Mouse (Mus musculus): ENCODE results near the gene Gpr153. TPM values are rescaled to one million over a fixed set of nuclear protein-coding genes. Genes with fewer than 3 reads are reported as not detected.

Gene Gpr153
- total RNA-seq, 1 experiment: 5.1 TPM

- Histone ChIP-seq H3K9ac (ENCODE audit: insufficient read depth, low read depth, low read length, poor library complexity, severe bottlenecking) (peak overlapping the region; percentile 0), H3K4me3 (ENCODE audit: insufficient read depth in 1 of 2, low read depth in 1 of 2, low read length in 2 of 2, poor library complexity in 1 of 2, severe bottlenecking in 1 of 2) (peak overlapping the region; percentile 57 to 63), H3K9me3 (ENCODE audit: control insufficient read depth, insufficient read depth, low read depth, low read length) (no peaks in the 10 kb centered on the region), H3K4me1 (ENCODE audit: control insufficient read depth in 2 of 2, insufficient read depth in 2 of 2, low read length in 2 of 2, poor library complexity in 1 of 2) (peaks cover 2 to 26% of the 10 kb centered on the region in 2 experiments; a peak in 3 of 4 replicates), H3K36me3 (ENCODE audit: control insufficient read depth, insufficient read depth, low read length, poor library complexity, severe bottlenecking) (peaks cover 4% of the 10 kb centered on the region; the same call in 1 of the 2 replicates), H3K27ac (ENCODE audit: insufficient read depth, low read depth, low read length, poor library complexity, severe bottlenecking) (no peak overlapping the region)
- DNase-seq (ENCODE audit: low read depth, low spot score): no peak
- in situ Hi-C loops (cut with MboI; ENCODE audit: low sequenced_read_pairs in 2 of 2, unreplicated experiment in 2 of 2): no loop called here
- TF ChIP-seq ZC3H11A (IDR thresholded peaks at IDR 0.05; ENCODE audit: borderline replicate concordance, low read depth, low read length) (no peak), HCFC1 (IDR thresholded peaks at IDR 0.05; ENCODE audit: borderline replicate concordance, insufficient read depth, low read length) (no peak), CHD2 (IDR thresholded peaks at IDR 0.05; ENCODE audit: low read depth, low read length) (no peak), ZNF384 (IDR thresholded peaks at IDR 0.05; ENCODE audit: low read depth, low read length) (no peak), MAFK (IDR thresholded peaks at IDR 0.05; ENCODE audit: insufficient read depth, low read depth, low read length) (no peak)
Observed at GRCm38 (mm10) chr4:152315498-152316213, 41.6 kb downstream of the Gpr153 start.

GRCm38 (mm10) chr4:152317631-152318033 lies 43.6 kb downstream of the Gpr153 start:
- no peak for DNase-seq (ENCODE audit: low read depth, low spot score)
- no peak for TF ChIP-seq HCFC1 (IDR thresholded peaks at IDR 0.05; ENCODE audit: borderline replicate concordance, insufficient read depth, low read length)
- no peak for TF ChIP-seq CHD2 (IDR thresholded peaks at IDR 0.05; ENCODE audit: low read depth, low read length)
- no peak for TF ChIP-seq MAFK (IDR thresholded peaks at IDR 0.05; ENCODE audit: insufficient read depth, low read depth, low read length)
- no peak for TF ChIP-seq ZC3H11A (IDR thresholded peaks at IDR 0.05; ENCODE audit: borderline replicate concordance, low read depth, low read length)
- TF ChIP-seq ZNF384 (IDR thresholded peaks at IDR 0.05; ENCODE audit: low read depth, low read length): no peak
- H3K4me1 ChIP-seq (ENCODE audit: control insufficient read depth in 2 of 2, insufficient read depth in 2 of 2, low read length in 2 of 2, poor library complexity in 1 of 2): peaks cover 2 to 24% of the 10 kb centered on the region in 2 experiments; a peak in 3 of 4 replicates
- H3K36me3 ChIP-seq (ENCODE audit: control insufficient read depth, insufficient read depth, low read length, poor library complexity, severe bottlenecking): no peaks in the 10 kb centered on the region
- H3K9ac ChIP-seq (ENCODE audit: insufficient read depth, low read depth, low read length, poor library complexity, severe bottlenecking): no peak overlapping the region
- H3K4me3 ChIP-seq (ENCODE audit: insufficient read depth in 1 of 2, low read depth in 1 of 2, low read length in 2 of 2, poor library complexity in 1 of 2, severe bottlenecking in 1 of 2): no peak overlapping the region
- in situ Hi-C loops (cut with MboI; ENCODE audit: low sequenced_read_pairs in 2 of 2, unreplicated experiment in 2 of 2): no loop called here
- no peaks in the 10 kb centered on the region for H3K9me3 ChIP-seq (ENCODE audit: control insufficient read depth, insufficient read depth, low read depth, low read length)
- no peak overlapping the region for H3K27ac ChIP-seq (ENCODE audit: insufficient read depth, low read depth, low read length, poor library complexity, severe bottlenecking)

- TF ChIP-seq MAFK (IDR thresholded peaks at IDR 0.05; ENCODE audit: insufficient read depth, low read depth, low read length) (no peak), ZC3H11A (IDR thresholded peaks at IDR 0.05; ENCODE audit: borderline replicate concordance, low read depth, low read length) (no peak), CHD2 (IDR thresholded peaks at IDR 0.05; ENCODE audit: low read depth, low read length) (no peak), HCFC1 (IDR thresholded peaks at IDR 0.05; ENCODE audit: borderline replicate concordance, insufficient read depth, low read length) (no peak), ZNF384 (IDR thresholded peaks at IDR 0.05; ENCODE audit: low read depth, low read length) (no peak)
Observed at GRCm38 (mm10) chr4:152318517-152319234, 44.6 kb downstream of the Gpr153 start, which contains the start of gene Rnf207. TSS of gene Rnf207 (minus strand) at chr4:152318993.

GRCm38 (mm10) chr4:152321464-152321863 lies 47.4 kb downstream of the Gpr153 start:
- no peak overlapping the region for H3K4me3 ChIP-seq (ENCODE audit: insufficient read depth in 1 of 2, low read depth in 1 of 2, low read length in 2 of 2, poor library complexity in 1 of 2, severe bottlenecking in 1 of 2)
- DNase-seq (ENCODE audit: low read depth, low spot score): no peak
- H3K9ac ChIP-seq (ENCODE audit: insufficient read depth, low read depth, low read length, poor library complexity, severe bottlenecking): no peak overlapping the region
- H3K36me3 ChIP-seq (ENCODE audit: control insufficient read depth, insufficient read depth, low read length, poor library complexity, severe bottlenecking): no peaks in the 10 kb centered on the region
- no peaks in the 10 kb centered on the region for H3K9me3 ChIP-seq (ENCODE audit: control insufficient read depth, insufficient read depth, low read depth, low read length)
- in situ Hi-C loops (cut with MboI; ENCODE audit: low sequenced_read_pairs in 2 of 2, unreplicated experiment in 2 of 2): no loop called here
- no peak overlapping the region for H3K27ac ChIP-seq (ENCODE audit: insufficient read depth, low read depth, low read length, poor library complexity, severe bottlenecking)
- no peak for TF ChIP-seq HCFC1 (IDR thresholded peaks at IDR 0.05; ENCODE audit: borderline replicate concordance, insufficient read depth, low read length)
- no peak for TF ChIP-seq ZC3H11A (IDR thresholded peaks at IDR 0.05; ENCODE audit: borderline replicate concordance, low read depth, low read length)
- no peak for TF ChIP-seq MAFK (IDR thresholded peaks at IDR 0.05; ENCODE audit: insufficient read depth, low read depth, low read length)
- no peak for TF ChIP-seq ZNF384 (IDR thresholded peaks at IDR 0.05; ENCODE audit: low read depth, low read length)
- TF ChIP-seq CHD2 (IDR thresholded peaks at IDR 0.05; ENCODE audit: low read depth, low read length): no peak
- peaks cover 0 to 19% of the 10 kb centered on the region in 2 experiments; a peak in 2 of 4 replicates for H3K4me1 ChIP-seq (ENCODE audit: control insufficient read depth in 2 of 2, insufficient read depth in 2 of 2, low read length in 2 of 2, poor library complexity in 1 of 2)

More at GRCm38 (mm10) chr4:152318517-152319234, 44.6 kb downstream of the Gpr153 start, which contains the start of gene Rnf207:
- H3K9ac ChIP-seq (ENCODE audit: insufficient read depth, low read depth, low read length, poor library complexity, severe bottlenecking): no peak within 1 kb of the TSS
- no peaks in the 10 kb centered on the region for H3K36me3 ChIP-seq (ENCODE audit: control insufficient read depth, insufficient read depth, low read length, poor library complexity, severe bottlenecking)
- in situ Hi-C loops (cut with MboI; ENCODE audit: low sequenced_read_pairs in 2 of 2, unreplicated experiment in 2 of 2): no loop called here
- H3K4me1 ChIP-seq (ENCODE audit: control insufficient read depth in 2 of 2, insufficient read depth in 2 of 2, low read length in 2 of 2, poor library complexity in 1 of 2): peaks cover 2 to 24% of the 10 kb centered on the region in 2 experiments; a peak in 2 of 4 replicates
- H3K9me3 ChIP-seq (ENCODE audit: control insufficient read depth, insufficient read depth, low read depth, low read length): no peaks in the 10 kb centered on the region
- peak within 1 kb of the TSS; percentile 10 to 64; a peak in 3 of 4 replicates for H3K4me3 ChIP-seq (ENCODE audit: insufficient read depth in 1 of 2, low read depth in 1 of 2, low read length in 2 of 2, poor library complexity in 1 of 2, severe bottlenecking in 1 of 2)
- H3K27ac ChIP-seq (ENCODE audit: insufficient read depth, low read depth, low read length, poor library complexity, severe bottlenecking): no peak within 1 kb of the TSS
- DNase-seq (ENCODE audit: low read depth, low spot score): no peak
